Mouse (Mus musculus) forebrain, postnatal 0 days (tissue): ENCODE data around the gene Lcat. TPM values are rescaled to one million over a fixed set of nuclear protein-coding genes. Genes with fewer than 3 reads are reported as not detected.

Source experiments
- ATAC-seq: fragments of 200-750 bp; cut with Nextera tagmentation; 2 replicates; pipeline ENCODE4 v1.8.0; 2017; ENCODE audit warnings: mild to moderate bottlenecking, moderate library complexity
- DNase-seq: peaks from one replicate; pipeline ENCODE4 v3.0.0-alpha.2; 2015
- H3K27ac ChIP-seq: fragments of 300-500 bp; sonication (generic); 2 replicates; pipeline ENCODE4 v1.5.1; 2014; ENCODE audit warnings: low read depth, mild to moderate bottlenecking, antibody characterized with exemption, low read length, moderate library complexity, mixed read lengths
- H3K27me3 ChIP-seq: fragments of 300-500 bp; sonication (generic); 2 replicates; pipeline ENCODE4 v1.6.1; 2014; ENCODE audit warnings: mild to moderate bottlenecking, low read length, mixed read lengths; ENCODE audit not compliant: insufficient read depth
- H3K36me3 ChIP-seq: fragments of 300-500 bp; sonication (generic); 2 replicates; pipeline ENCODE4 v1.6.1; 2014; ENCODE audit warnings: mild to moderate bottlenecking, moderate library complexity; ENCODE audit not compliant: insufficient read depth
- H3K4me1 ChIP-seq: fragments of 300-500 bp; sonication (generic); 2 replicates; pipeline ENCODE4 v1.6.1; 2014; ENCODE audit warnings: antibody characterized with exemption; ENCODE audit not compliant: insufficient read depth
- H3K4me2 ChIP-seq: fragments of 300-500 bp; sonication (generic); 2 replicates; pipeline ENCODE4 v1.6.1; 2014; ENCODE audit warnings: low read depth, mild to moderate bottlenecking, moderate library complexity
- H3K4me3 ChIP-seq: fragments of 300-500 bp; sonication (generic); 2 replicates; pipeline ENCODE4 v1.5.1; 2014; ENCODE audit warnings: low read depth, low read length, mixed read lengths
- H3K9ac ChIP-seq: fragments of 300-500 bp; sonication (generic); 2 replicates; pipeline ENCODE4 v1.6.1; 2014; ENCODE audit warnings: mild to moderate bottlenecking
- H3K9me3 ChIP-seq: fragments of 300-500 bp; sonication (generic); 2 replicates; pipeline ENCODE4 v1.6.1; 2016; ENCODE audit warnings: low read length
- CTCF ChIP-seq: sonication (generic); IDR thresholded peaks from 2 replicates; pipeline ENCODE4 v1.5.1; 2016; ENCODE audit warnings: antibody characterized with exemption, control low read depth, low read depth
- WGBS: fragments of 180-500 bp; shearing (Covaris S2); extraction: QIAGEN DNeasy Blood & Tissue Kit; methylation state at CpG from one replicate; pipeline ENCODE4 v1.1.7; 2014; 5-methylcytosine and 5-hydroxymethylcytosine counted together
- polyA plus RNA-seq: library from polyadenylated mRNA; unstranded; fragments of >200 nt; fragmentation: Nextera tagmentation; extraction: Ambion mirVana; gene quantifications from 2 replicates; pipeline ENCODE4 v1.2.1, GENCODE M21; 2015
- total RNA-seq: library from RNA; depleted of rRNA; stranded (reverse); fragments of >200 nt; gene quantifications from 2 replicates; pipeline ENCODE4 v1.2.3, GENCODE M21; 2014

Gene Lcat
- total and polyA plus RNA-seq, 2 experiments from 2014 or later: 5.9 to 6.0 TPM

DNA sequence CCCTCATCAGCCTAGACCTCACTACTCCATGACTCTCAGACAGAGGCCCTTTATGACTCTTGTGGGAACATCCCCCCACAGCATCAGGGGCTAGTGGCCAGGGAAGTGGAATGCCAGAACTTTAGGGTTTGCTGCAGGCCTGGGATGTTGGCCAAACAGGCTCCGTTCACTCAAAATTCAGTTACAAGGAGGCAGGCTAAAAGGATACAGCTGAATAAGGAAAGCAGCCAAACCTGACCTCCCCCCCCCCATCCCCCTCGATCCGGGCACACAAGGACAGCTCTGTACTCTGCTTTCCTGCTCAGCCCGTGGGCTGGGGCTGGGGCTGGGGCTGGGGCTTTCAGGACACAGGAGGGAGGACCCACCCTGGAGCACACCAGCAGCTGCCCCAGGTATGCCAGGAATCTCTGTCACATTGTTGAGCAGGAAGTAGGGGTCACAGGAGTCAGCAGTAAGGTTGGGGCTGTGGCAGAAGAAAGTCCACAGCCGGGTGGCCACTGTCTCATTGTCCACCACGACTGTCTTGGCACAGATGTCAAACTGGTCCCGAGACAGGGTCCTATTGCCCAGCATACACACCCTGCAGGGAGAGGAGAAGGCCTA, 8.0 kb upstream of the Lcat start:
- Histone ChIP-seq H3K9me3 (no peaks in the 10 kb centered on the region), H3K4me2 (no peak overlapping the region), H3K4me1 (no peaks in the 10 kb centered on the region), H3K36me3 (no peaks in the 10 kb centered on the region), H3K9ac (no peak overlapping the region), H3K27me3 (no peaks in the 10 kb centered on the region), H3K4me3 (no peak overlapping the region), H3K27ac (peak overlapping the region; percentile 57)
- DNase-seq (peak; percentile 69), ATAC-seq (peak; percentile 92)
- WGBS: 32% methylated on average over 7 of the region's 7 CpGs
- no peak for TF ChIP-seq CTCF

GRCm38 (mm10) chr8:105949350-105949749, 6.2 kb upstream of the Lcat start:
- no peaks in the 10 kb centered on the region for H3K9me3 ChIP-seq
- WGBS: 33% methylated on average over 10 of the region's 10 CpGs
- no peaks in the 10 kb centered on the region for H3K27me3 ChIP-seq
- H3K4me3 ChIP-seq: no peak overlapping the region
- ATAC-seq: peak; percentile 47
- H3K36me3 ChIP-seq: 0 out of 2 replicates have a peak, but pooled peaks cover 5% of the 10 kb centered on the region
- no peak overlapping the region for H3K9ac ChIP-seq
- peak; percentile 64 for DNase-seq
- H3K4me2 ChIP-seq: no peak overlapping the region
- no peak for TF ChIP-seq CTCF
- H3K4me1 ChIP-seq: no peaks in the 10 kb centered on the region
- H3K27ac ChIP-seq: no peak overlapping the region

GRCm38 (mm10) chr8:105942542-105942941, 640 bp downstream of the Lcat start:
- H3K4me1 ChIP-seq: peaks cover 6% of the 10 kb centered on the region; the same call in 1 of the 2 replicates
- no peak overlapping the region for H3K9ac ChIP-seq
- ATAC-seq: no peak
- no peak overlapping the region for H3K27ac ChIP-seq
- no peak overlapping the region for H3K4me3 ChIP-seq
- no peak for TF ChIP-seq CTCF
- H3K4me2 ChIP-seq: no peak overlapping the region
- no peak for DNase-seq
- no peaks in the 10 kb centered on the region for H3K27me3 ChIP-seq
- 0 out of 2 replicates have a peak, but pooled peaks cover 5% of the 10 kb centered on the region for H3K36me3 ChIP-seq
- WGBS: 89% methylated on average over 5 of the region's 5 CpGs
- H3K9me3 ChIP-seq: no peaks in the 10 kb centered on the region

- no peak for TF ChIP-seq CTCF
- Histone ChIP-seq H3K9me3 (no peaks in the 10 kb centered on the region), H3K4me1 (peaks cover 6% of the 10 kb centered on the region; the same call in 1 of the 2 replicates), H3K27ac (no peak overlapping the region), H3K36me3 (0 out of 2 replicates have a peak, but pooled peaks cover 5% of the 10 kb centered on the region), H3K4me2 (no peak overlapping the region), H3K4me3 (no peak overlapping the region), H3K9ac (no peak overlapping the region), H3K27me3 (no peaks in the 10 kb centered on the region)
- no peak for DNase-seq
- ATAC-seq: no peak
- WGBS: 91% methylated on average over 11 of the region's 11 CpGs
Measured at GRCm38 (mm10) chr8:105942026-105942425, 1.2 kb downstream of the Lcat start.

DNA sequence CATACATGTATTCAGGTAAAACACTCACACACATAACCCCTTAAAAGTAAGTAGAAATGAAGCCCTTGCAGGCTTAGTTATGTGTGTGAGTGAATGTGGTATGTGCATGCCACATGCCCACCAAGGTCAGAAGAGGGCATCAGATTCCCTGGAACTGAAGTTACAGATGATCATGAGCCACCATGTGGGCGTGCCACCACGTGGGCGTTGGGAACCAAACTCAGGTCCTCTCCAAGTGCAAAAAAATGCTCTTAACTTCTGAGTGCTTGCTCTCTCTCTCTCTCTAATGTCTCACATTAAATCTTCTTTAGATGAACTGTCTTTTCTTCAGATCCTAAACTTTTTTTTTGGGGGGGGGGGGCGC, 4.9 kb downstream of the Lcat start, which contains the start of gene Psmb10:
Gene Psmb10, minus strand, starts transcription at position 139 of the 364 bp plus-strand sequence.
- peak within 1 kb of the TSS; percentile 58 for H3K4me3 ChIP-seq
- ATAC-seq (no peak), DNase-seq (no peak)
- no peaks in the 10 kb centered on the region for H3K36me3 ChIP-seq
- H3K27ac ChIP-seq: peak within 1 kb of the TSS; percentile 81
- H3K4me2 ChIP-seq: peak within 1 kb of the TSS; percentile 94
- WGBS: 30% methylated on average over 4 of the region's 4 CpGs
- H3K9ac ChIP-seq: peak within 1 kb of the TSS; percentile 89
- H3K27me3 ChIP-seq: no peaks in the 10 kb centered on the region
- H3K4me1 ChIP-seq: peaks cover 6% of the 10 kb centered on the region; the same call in 1 of the 2 replicates
- no peaks in the 10 kb centered on the region for H3K9me3 ChIP-seq
- TF ChIP-seq CTCF: peak; percentile 19; the same call in 1 of the 2 replicates

DNA sequence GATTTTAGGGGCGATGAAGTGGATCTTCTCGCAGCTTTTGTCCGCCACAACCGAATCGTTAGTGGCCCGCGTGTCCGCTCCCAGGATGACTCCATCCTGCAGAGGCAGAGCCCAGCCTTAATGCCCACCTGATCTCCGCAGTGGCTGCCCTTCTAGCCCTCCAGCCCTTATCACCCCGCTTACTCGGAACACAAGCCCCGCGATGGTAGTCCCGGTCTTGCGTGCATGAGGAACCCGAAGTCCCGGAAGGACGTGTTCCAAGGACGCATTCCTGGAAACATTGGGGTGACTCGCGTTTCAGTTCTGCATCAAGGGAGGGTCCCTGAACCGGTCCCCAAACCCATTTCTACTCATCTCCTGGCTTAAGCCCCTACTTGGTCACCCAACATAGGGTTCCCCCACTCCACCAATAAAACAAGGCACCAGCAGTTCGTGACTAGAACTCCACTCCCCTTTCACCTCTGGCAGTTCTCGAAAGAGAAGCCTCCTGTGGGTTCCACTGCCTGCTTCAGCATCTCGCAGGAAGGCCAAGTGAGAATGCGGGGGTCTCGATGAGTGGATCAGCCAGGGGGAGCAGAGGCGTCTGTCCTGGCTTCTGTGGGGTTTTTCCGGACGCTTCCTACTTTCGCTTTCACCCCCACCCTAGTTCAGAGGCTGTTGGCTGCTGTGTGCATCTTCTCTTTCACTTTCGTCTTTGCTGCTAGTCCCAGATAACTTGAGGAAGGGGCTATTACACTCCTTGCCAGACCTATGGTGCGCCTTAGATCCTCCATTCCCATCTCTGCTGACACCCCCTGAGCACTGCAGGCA, 5.5 kb downstream of the Lcat start:
- ATAC-seq: peak; percentile 41
- H3K4me2 ChIP-seq: peak overlapping the region; percentile 94
- no peaks in the 10 kb centered on the region for H3K9me3 ChIP-seq
- H3K27me3 ChIP-seq: no peaks in the 10 kb centered on the region
- H3K27ac ChIP-seq: peak overlapping the region; percentile 81
- peak; percentile 72 for DNase-seq
- no peak for TF ChIP-seq CTCF
- 2% methylated on average over 33 of the region's 33 CpGs for WGBS
- H3K9ac ChIP-seq: peak overlapping the region; percentile 89
- H3K4me3 ChIP-seq: peak overlapping the region; percentile 58
- peaks cover 2% of the 10 kb centered on the region; the same call in 1 of the 2 replicates for H3K36me3 ChIP-seq
- peaks cover 6% of the 10 kb centered on the region; the same call in 1 of the 2 replicates for H3K4me1 ChIP-seq
